Mouse (Mus musculus) midbrain, embryonic 14.5 days (tissue): ENCODE results near the gene Gtf2ird2. TPM values are rescaled to one million over a fixed set of nuclear protein-coding genes. Genes with fewer than 3 reads are reported as not detected.
A peak's percentile ranks its signal among the peaks of the same experiment; 100 is the strongest.

ENCODE experiments used
- ATAC-seq: fragments of 200-750 bp; cut with Nextera tagmentation; 2 replicates; pipeline ENCODE4 v1.8.0; 2017; ENCODE audit warnings: moderate number of reproducible peaks, moderate library complexity; ENCODE audit not compliant: low FRiP score, low TSS enrichment
- DNase-seq: peaks from one replicate; pipeline ENCODE4 v3.0.0-alpha.2; 2015
- H3K27ac ChIP-seq: fragments of 300-500 bp; sonication (generic); replicated peaks from 2 replicates; pipeline ENCODE4 v1.5.1; 2014; ENCODE audit warnings: mild to moderate bottlenecking, low read depth, low read length, moderate library complexity
- H3K27me3 ChIP-seq: fragments of 300-500 bp; sonication (generic); 2 replicates; pipeline ENCODE4 v1.6.1; 2014; ENCODE audit warnings: low read length, control low read depth, mixed read lengths; ENCODE audit not compliant: control insufficient read depth, insufficient read depth
- H3K36me3 ChIP-seq: fragments of 300-500 bp; sonication (generic); 2 replicates; pipeline ENCODE4 v1.6.1; 2014; ENCODE audit warnings: low read length, control low read depth; ENCODE audit not compliant: control insufficient read depth, insufficient read depth
- H3K4me1 ChIP-seq: fragments of 300-500 bp; sonication (generic); 2 replicates; pipeline ENCODE4 v1.6.1; 2014; ENCODE audit warnings: mild to moderate bottlenecking, antibody characterized with exemption, low read length, control low read depth; ENCODE audit not compliant: control insufficient read depth, insufficient read depth
- H3K4me2 ChIP-seq: fragments of 300-500 bp; sonication (generic); 2 replicates; pipeline ENCODE4 v1.6.1; 2014; ENCODE audit warnings: mild to moderate bottlenecking, low read length, moderate library complexity
- H3K4me3 ChIP-seq: fragments of 300-500 bp; sonication (generic); replicated peaks from 2 replicates; pipeline ENCODE4 v1.5.1; 2014; ENCODE audit warnings: low read depth, low read length
- H3K9ac ChIP-seq: fragments of 300-500 bp; sonication (generic); replicated peaks from 2 replicates; pipeline ENCODE4 v1.6.1; 2014; ENCODE audit warnings: mild to moderate bottlenecking, low read length, moderate library complexity
- H3K9me3 ChIP-seq: fragments of 300-500 bp; sonication (generic); 2 replicates; pipeline ENCODE4 v1.6.1; 2016; ENCODE audit warnings: low read length, control low read depth, mixed read lengths; ENCODE audit not compliant: control insufficient read depth
- WGBS: fragments of 180-500 bp; shearing (Covaris S2); extraction: QIAGEN DNeasy Blood & Tissue Kit; methylation state at CpG from one replicate; pipeline ENCODE4 v1.1.7; 2014; 5-methylcytosine and 5-hydroxymethylcytosine counted together
- polyA plus RNA-seq: library from polyadenylated mRNA; unstranded; fragments of >200 nt; fragmentation: Nextera tagmentation; extraction: Ambion mirVana; gene quantifications from 2 replicates; pipeline ENCODE4 v1.2.1, GENCODE M21; 2014

Gtf2ird2 gene
- polyA plus RNA-seq, 1 experiment from 2014 or later: 12.9 TPM

DNA sequence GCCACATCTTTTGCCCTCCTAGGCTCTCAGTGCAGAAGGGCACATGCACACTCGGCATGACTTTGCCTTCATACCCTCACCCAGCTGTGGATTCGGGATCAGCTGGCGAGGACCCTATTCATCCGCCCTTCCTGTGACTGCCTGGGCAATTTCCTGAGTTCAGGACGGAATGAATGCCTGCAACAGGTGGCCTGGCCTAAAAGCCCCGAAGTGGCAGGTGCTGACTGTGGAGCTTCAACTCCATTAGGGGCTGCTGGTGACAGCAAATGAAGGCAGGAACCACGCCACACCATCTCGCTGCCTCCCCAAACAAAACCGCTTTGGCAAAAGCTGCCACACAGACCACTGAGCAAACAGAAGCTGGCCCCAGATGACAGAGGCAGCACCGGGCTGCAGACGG is 31.9 kb upstream of the Gtf2ird2 start:
- no peak overlapping the region for H3K27ac ChIP-seq
- no peak overlapping the region for H3K4me2 ChIP-seq
- H3K27me3 ChIP-seq: no peaks in the 10 kb centered on the region
- DNase-seq (no peak), ATAC-seq (no peak)
- H3K4me1 ChIP-seq: no peaks in the 10 kb centered on the region
- H3K4me3 ChIP-seq: no peak overlapping the region
- peaks cover 48% of the 10 kb centered on the region for H3K36me3 ChIP-seq
- H3K9me3 ChIP-seq: no peaks in the 10 kb centered on the region
- 95% methylated on average over 11 of the region's 11 CpGs for WGBS
- no peak overlapping the region for H3K9ac ChIP-seq

DNA sequence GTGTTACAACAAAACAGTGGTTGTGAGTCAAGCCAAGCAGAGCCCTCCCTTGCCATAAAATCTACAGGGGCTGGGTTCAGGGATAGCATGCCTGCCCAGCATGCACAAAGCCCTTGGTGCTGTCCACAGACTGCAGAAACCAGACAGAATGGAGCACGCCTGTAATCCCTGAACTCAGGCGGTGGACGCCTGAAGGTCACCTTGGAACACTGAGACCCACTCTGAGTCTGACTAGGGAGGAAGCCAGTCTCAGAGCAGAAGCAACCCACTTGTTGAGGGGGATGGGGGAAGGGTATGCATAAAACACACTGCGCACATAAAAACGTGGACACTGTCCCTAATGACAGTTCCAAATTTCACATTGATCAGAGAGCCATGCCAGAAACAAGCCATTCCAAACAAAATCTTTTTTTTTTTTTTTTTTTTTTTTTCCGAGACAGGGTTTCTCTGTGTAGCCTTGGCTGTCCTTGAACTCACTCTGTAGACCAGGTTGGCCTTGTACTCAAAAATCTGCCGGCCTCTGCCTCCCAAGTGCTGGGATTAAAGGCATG is 27.8 kb upstream of the Gtf2ird2 start:
- no peak overlapping the region for H3K27ac ChIP-seq
- no peaks in the 10 kb centered on the region for H3K4me1 ChIP-seq
- H3K9ac ChIP-seq: no peak overlapping the region
- no peaks in the 10 kb centered on the region for H3K9me3 ChIP-seq
- DNase-seq: no peak
- H3K4me2 ChIP-seq: no peak overlapping the region
- 89% methylated on average over 7 of the region's 7 CpGs for WGBS
- no peak for ATAC-seq
- H3K27me3 ChIP-seq: no peaks in the 10 kb centered on the region
- H3K36me3 ChIP-seq: peaks cover 51% of the 10 kb centered on the region
- no peak overlapping the region for H3K4me3 ChIP-seq

- Histone ChIP-seq H3K36me3 (peaks cover 28% of the 10 kb centered on the region), H3K27me3 (no peaks in the 10 kb centered on the region), H3K4me1 (no peaks in the 10 kb centered on the region), H3K9me3 (no peaks in the 10 kb centered on the region), H3K4me2 (no peak overlapping the region), H3K4me3 (no peak overlapping the region), H3K9ac (no peak overlapping the region), H3K27ac (0 out of 2 replicates have a peak overlapping the region, but pooled peaks have one; percentile 8)
- 74% methylated on average over 5 of the region's 5 CpGs for WGBS
- DNase-seq: peak; percentile 40
- ATAC-seq: no peak
Measured at GRCm38 (mm10) chr5:134164688-134165087, 19.1 kb upstream of the Gtf2ird2 start.

- no peaks in the 10 kb centered on the region for H3K27me3 ChIP-seq
- no peaks in the 10 kb centered on the region for H3K4me1 ChIP-seq
- H3K9me3 ChIP-seq: no peaks in the 10 kb centered on the region
- peaks cover 27% of the 10 kb centered on the region for H3K36me3 ChIP-seq
- no peak for DNase-seq
- H3K9ac ChIP-seq: no peak overlapping the region
- 94% methylated on average over 7 of the region's 7 CpGs for WGBS
- H3K4me2 ChIP-seq: no peak overlapping the region
- ATAC-seq: no peak
- H3K27ac ChIP-seq: no peak overlapping the region
- no peak overlapping the region for H3K4me3 ChIP-seq
Measured at GRCm38 (mm10) chr5:134166642-134167041, 17.2 kb upstream of the Gtf2ird2 start.

DNA sequence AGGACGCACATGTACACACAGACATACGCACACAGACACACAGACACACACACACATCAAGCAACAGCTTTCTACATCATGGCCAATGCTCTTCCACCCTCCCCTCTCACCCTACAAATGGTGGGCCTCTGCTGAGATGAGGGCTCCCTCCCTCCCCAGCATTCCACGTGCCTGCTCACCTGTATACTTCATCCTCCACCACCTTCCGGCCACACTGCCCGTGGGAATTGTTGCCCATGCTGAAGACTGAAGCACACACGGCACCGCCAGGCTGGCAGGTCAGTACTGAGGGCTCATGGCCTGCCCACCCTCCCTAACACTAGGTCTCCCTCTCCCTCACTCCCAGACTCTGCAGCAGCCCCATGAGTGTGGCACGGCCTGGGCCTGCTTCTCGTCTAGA is 15.8 kb upstream of the Gtf2ird2 start:
- H3K9me3 ChIP-seq: no peaks in the 10 kb centered on the region
- ATAC-seq (no peak), DNase-seq (no peak)
- H3K27ac ChIP-seq: no peak overlapping the region
- H3K4me2 ChIP-seq: no peak overlapping the region
- H3K9ac ChIP-seq: no peak overlapping the region
- WGBS: 94% methylated on average over 9 of the region's 9 CpGs
- no peak overlapping the region for H3K4me3 ChIP-seq
- H3K36me3 ChIP-seq: peaks cover 19% of the 10 kb centered on the region; the same call in 1 of the 2 replicates
- no peaks in the 10 kb centered on the region for H3K4me1 ChIP-seq
- no peaks in the 10 kb centered on the region for H3K27me3 ChIP-seq

GRCm38 (mm10) chr5:134169231-134169630 is 14.6 kb upstream of the Gtf2ird2 start:
- Histone ChIP-seq H3K27ac (no peak overlapping the region), H3K36me3 (0 out of 2 replicates have a peak, but pooled peaks cover 13% of the 10 kb centered on the region), H3K4me3 (no peak overlapping the region), H3K27me3 (no peaks in the 10 kb centered on the region), H3K9ac (no peak overlapping the region), H3K9me3 (no peaks in the 10 kb centered on the region), H3K4me1 (no peaks in the 10 kb centered on the region), H3K4me2 (no peak overlapping the region)
- ATAC-seq: no peak
- no peak for DNase-seq
- WGBS: 94% methylated on average over 10 of the region's 10 CpGs

- H3K36me3 ChIP-seq: 0 out of 2 replicates have a peak, but pooled peaks cover 8% of the 10 kb centered on the region
- 95% methylated on average over 8 of the region's 8 CpGs for WGBS
Measured at GRCm38 (mm10) chr5:134170167-134170566, 13.7 kb upstream of the Gtf2ird2 start.

DNA sequence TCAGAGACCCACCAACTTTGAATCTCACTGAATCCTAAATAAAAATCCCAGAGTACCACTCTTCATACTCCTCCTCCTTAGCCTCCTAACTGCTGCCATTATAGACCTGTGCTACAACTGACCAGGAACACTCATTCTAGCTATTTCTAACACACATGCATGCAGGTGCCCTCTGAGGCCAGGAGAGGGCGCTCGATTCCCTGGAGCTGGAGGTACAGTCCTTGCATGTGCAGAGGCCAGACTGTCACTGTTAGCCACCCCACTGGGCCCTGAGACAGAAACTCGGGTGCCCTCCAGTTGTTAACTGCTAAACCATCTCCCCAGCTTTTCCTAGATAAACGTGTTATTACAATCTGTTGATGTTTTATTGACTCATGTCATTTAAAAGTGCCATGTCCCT is 10.6 kb upstream of the Gtf2ird2 start:
- no peak for ATAC-seq
- H3K9me3 ChIP-seq: no peaks in the 10 kb centered on the region
- H3K4me1 ChIP-seq: peaks cover 8% of the 10 kb centered on the region; the same call in 1 of the 2 replicates
- WGBS: 44% methylated on average over 4 of the region's 4 CpGs
- H3K9ac ChIP-seq: no peak overlapping the region
- no peak overlapping the region for H3K27ac ChIP-seq
- 0 out of 2 replicates have a peak, but pooled peaks cover 8% of the 10 kb centered on the region for H3K36me3 ChIP-seq
- no peak overlapping the region for H3K4me2 ChIP-seq
- H3K4me3 ChIP-seq: no peak overlapping the region
- H3K27me3 ChIP-seq: no peaks in the 10 kb centered on the region
- peak; percentile 39 for DNase-seq

More at GRCm38 (mm10) chr5:134170167-134170566, 13.7 kb upstream of the Gtf2ird2 start:
- no peak overlapping the region for H3K4me2 ChIP-seq
- H3K4me1 ChIP-seq: peaks cover 1% of the 10 kb centered on the region; the same call in 1 of the 2 replicates
- no peak for ATAC-seq
- DNase-seq: no peak
- no peak overlapping the region for H3K9ac ChIP-seq
- no peak overlapping the region for H3K27ac ChIP-seq
- H3K27me3 ChIP-seq: no peaks in the 10 kb centered on the region
- no peak overlapping the region for H3K4me3 ChIP-seq
- H3K9me3 ChIP-seq: no peaks in the 10 kb centered on the region

DNA sequence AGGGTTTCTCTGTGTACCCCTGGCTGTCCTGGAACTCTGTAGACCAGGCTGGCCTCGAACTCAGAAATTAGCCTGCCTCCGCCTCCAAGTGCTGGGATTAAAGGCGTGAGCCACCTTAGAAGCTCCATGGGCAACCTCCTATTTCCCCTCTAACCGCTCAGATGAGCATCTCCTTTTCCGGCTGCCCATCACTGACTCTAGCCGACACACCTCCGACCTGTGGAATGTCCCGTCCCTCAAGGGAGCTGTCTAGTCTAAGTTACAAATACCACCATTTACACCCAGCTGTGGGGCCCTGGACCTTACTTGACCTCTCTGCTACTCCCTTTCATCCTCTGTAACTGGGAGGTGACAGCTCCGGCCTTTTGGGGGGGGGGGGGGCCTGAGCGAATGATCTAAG is 8.1 kb upstream of the Gtf2ird2 start:
- DNase-seq (no peak), ATAC-seq (no peak)
- 11% methylated on average over 10 of the region's 10 CpGs for WGBS
- Histone ChIP-seq H3K36me3 (0 out of 2 replicates have a peak, but pooled peaks cover 2% of the 10 kb centered on the region), H3K4me3 (peak overlapping the region; percentile 80), H3K4me1 (peaks cover 8% of the 10 kb centered on the region; the same call in 1 of the 2 replicates), H3K9me3 (no peaks in the 10 kb centered on the region), H3K9ac (peak overlapping the region; percentile 57; the same call in 1 of the 2 replicates), H3K4me2 (peak overlapping the region; percentile 66), H3K27ac (peak overlapping the region; percentile 71; the same call in 1 of the 2 replicates), H3K27me3 (no peaks in the 10 kb centered on the region)
